Mouse (Mus musculus) heart, postnatal 0 days (tissue): ENCODE measurements around the gene Igf1r.

Source experiments
- CTCF ChIP-seq: IDR thresholded peaks from 2 replicates; pipeline ENCODE4 v1.5.1; 2016; ENCODE audit warnings: antibody characterized with exemption, control low read depth, low read depth
- EP300 ChIP-seq: IDR thresholded peaks from 2 replicates; pipeline ENCODE4 v1.6.1; 2016; ENCODE audit warnings: antibody characterized with exemption, low read depth

GRCm38 (mm10) chr7:68264531-68264930 lies 311.9 kb downstream of the Igf1r start:
- TF ChIP-seq CTCF (no peak), EP300 (no peak)
